Mouse (Mus musculus): ENCODE results near the gene Shank1. TPM values are rescaled to one million over a fixed set of nuclear protein-coding genes. Genes with fewer than 3 reads are reported as not detected.

Gene Shank1
- polyA plus RNA-seq, 1 experiment from 2014 or later: 0.53 TPM

GRCm38 (mm10) chr7:44391831-44392230 is 81.8 kb downstream of the Shank1 start:
- H3K4me1 ChIP-seq (replicated peaks; ENCODE audit: control insufficient read depth, insufficient read depth): no peaks in the 10 kb centered on the region
- 67% methylated on average over 4 of the region's 4 CpGs for WGBS
- H3K4me3 ChIP-seq (ENCODE audit: low read depth, low read length): no peak overlapping the region
- H3K4me2 ChIP-seq (replicated peaks; ENCODE audit: low read depth): no peak overlapping the region
- no peaks in the 10 kb centered on the region for H3K9me3 ChIP-seq (ENCODE audit: control insufficient read depth, low read length)
- H3K9ac ChIP-seq (ENCODE audit: low read length): no peak overlapping the region
- ATAC-seq (ENCODE audit: low FRiP score, low TSS enrichment) (no peak), DNase-seq (ENCODE audit: low spot score) (no peak)
- H3K36me3 ChIP-seq (ENCODE audit: control insufficient read depth, insufficient read depth, low read length): no peaks in the 10 kb centered on the region
- TF ChIP-seq EP300 (optimal IDR thresholded peaks at IDR 0.05) (no peak), CTCF (IDR thresholded peaks at IDR 0.05; ENCODE audit: low read depth) (no peak)
- H3K27me3 ChIP-seq (ENCODE audit: control insufficient read depth, insufficient read depth, low read length): no peaks in the 10 kb centered on the region
- no peak overlapping the region for H3K27ac ChIP-seq (replicated peaks)

- Histone ChIP-seq H3K9ac (ENCODE audit: low read length) (no peak overlapping the region), H3K9me3 (ENCODE audit: control insufficient read depth, low read length) (no peaks in the 10 kb centered on the region), H3K27me3 (ENCODE audit: control insufficient read depth, insufficient read depth, low read length) (no peaks in the 10 kb centered on the region), H3K27ac (replicated peaks) (no peak overlapping the region), H3K4me2 (replicated peaks; ENCODE audit: low read depth) (no peak overlapping the region), H3K36me3 (ENCODE audit: control insufficient read depth, insufficient read depth, low read length) (no peaks in the 10 kb centered on the region), H3K4me3 (ENCODE audit: low read depth, low read length) (no peak overlapping the region), H3K4me1 (replicated peaks; ENCODE audit: control insufficient read depth, insufficient read depth) (no peaks in the 10 kb centered on the region)
- WGBS: 88% methylated on average over 14 of the region's 14 CpGs
- DNase-seq (ENCODE audit: low spot score) (no peak), ATAC-seq (ENCODE audit: low FRiP score, low TSS enrichment) (no peak)
- no peak for TF ChIP-seq EP300 (optimal IDR thresholded peaks at IDR 0.05)
- TF ChIP-seq CTCF (IDR thresholded peaks at IDR 0.05; ENCODE audit: low read depth): no peak
These were observed 82.3 kb downstream of the Shank1 start for GRCm38 (mm10) chr7:44392341-44392740.

GRCm38 (mm10) chr7:44393284-44393683 is 83.2 kb downstream of the Shank1 start:
- Histone ChIP-seq H3K9ac (ENCODE audit: low read length) (no peak overlapping the region), H3K4me1 (replicated peaks; ENCODE audit: control insufficient read depth, insufficient read depth) (no peaks in the 10 kb centered on the region), H3K27me3 (ENCODE audit: control insufficient read depth, insufficient read depth, low read length) (no peaks in the 10 kb centered on the region), H3K36me3 (ENCODE audit: control insufficient read depth, insufficient read depth, low read length) (no peaks in the 10 kb centered on the region), H3K4me3 (ENCODE audit: low read depth, low read length) (no peak overlapping the region), H3K27ac (replicated peaks) (no peak overlapping the region), H3K9me3 (ENCODE audit: control insufficient read depth, low read length) (no peaks in the 10 kb centered on the region), H3K4me2 (replicated peaks; ENCODE audit: low read depth) (no peak overlapping the region)
- 88% methylated on average over 17 of the region's 17 CpGs for WGBS
- DNase-seq (ENCODE audit: low spot score): no peak
- no peak for ATAC-seq (ENCODE audit: low FRiP score, low TSS enrichment)
- TF ChIP-seq EP300 (optimal IDR thresholded peaks at IDR 0.05) (no peak), CTCF (IDR thresholded peaks at IDR 0.05; ENCODE audit: low read depth) (no peak)

- ATAC-seq (ENCODE audit: low FRiP score, low TSS enrichment): peak; percentile 81
- Histone ChIP-seq H3K4me2 (replicated peaks; ENCODE audit: low read depth) (no peak overlapping the region), H3K4me1 (replicated peaks; ENCODE audit: control insufficient read depth, insufficient read depth) (no peaks in the 10 kb centered on the region), H3K4me3 (ENCODE audit: low read depth, low read length) (no peak overlapping the region), H3K9ac (ENCODE audit: low read length) (no peak overlapping the region), H3K27me3 (ENCODE audit: control insufficient read depth, insufficient read depth, low read length) (no peaks in the 10 kb centered on the region), H3K36me3 (ENCODE audit: control insufficient read depth, insufficient read depth, low read length) (no peaks in the 10 kb centered on the region), H3K9me3 (ENCODE audit: control insufficient read depth, low read length) (no peaks in the 10 kb centered on the region), H3K27ac (replicated peaks) (no peak overlapping the region)
- DNase-seq (ENCODE audit: low spot score): peak; percentile 73
- 7% methylated on average over 3 of the region's 3 CpGs for WGBS
- TF ChIP-seq EP300 (optimal IDR thresholded peaks at IDR 0.05) (no peak), CTCF (IDR thresholded peaks at IDR 0.05; ENCODE audit: low read depth) (peak; percentile 79)
These were observed 88.5 kb downstream of the Shank1 start for GRCm38 (mm10) chr7:44398570-44398969.

- H3K4me1 ChIP-seq (replicated peaks; ENCODE audit: control insufficient read depth, insufficient read depth): no peaks in the 10 kb centered on the region
- no peak overlapping the region for H3K4me3 ChIP-seq (ENCODE audit: low read depth, low read length)
- no peaks in the 10 kb centered on the region for H3K9me3 ChIP-seq (ENCODE audit: control insufficient read depth, low read length)
- WGBS: 70% methylated on average over 6 of the region's 6 CpGs
- no peak overlapping the region for H3K27ac ChIP-seq (replicated peaks)
- no peaks in the 10 kb centered on the region for H3K27me3 ChIP-seq (ENCODE audit: control insufficient read depth, insufficient read depth, low read length)
- no peak overlapping the region for H3K9ac ChIP-seq (ENCODE audit: low read length)
- no peak overlapping the region for H3K4me2 ChIP-seq (replicated peaks; ENCODE audit: low read depth)
- DNase-seq (ENCODE audit: low spot score) (no peak), ATAC-seq (ENCODE audit: low FRiP score, low TSS enrichment) (no peak)
- TF ChIP-seq EP300 (optimal IDR thresholded peaks at IDR 0.05): no peak
- no peak for TF ChIP-seq CTCF (IDR thresholded peaks at IDR 0.05; ENCODE audit: low read depth)
- H3K36me3 ChIP-seq (ENCODE audit: control insufficient read depth, insufficient read depth, low read length): no peaks in the 10 kb centered on the region
These were observed 91.6 kb downstream of the Shank1 start for GRCm38 (mm10) chr7:44401673-44402072.

GRCm38 (mm10) chr7:44405346-44406014 is 95.4 kb downstream of the Shank1 start:
- Histone ChIP-seq H3K36me3 (ENCODE audit: control insufficient read depth, insufficient read depth, low read length) (no peaks in the 10 kb centered on the region), H3K9ac (ENCODE audit: low read length) (no peak overlapping the region), H3K27me3 (ENCODE audit: control insufficient read depth, insufficient read depth, low read length) (no peaks in the 10 kb centered on the region), H3K4me2 (replicated peaks; ENCODE audit: low read depth) (peak overlapping the region; percentile 53), H3K27ac (replicated peaks) (no peak overlapping the region), H3K9me3 (ENCODE audit: control insufficient read depth, low read length) (no peaks in the 10 kb centered on the region), H3K4me3 (ENCODE audit: low read depth, low read length) (peak overlapping the region; percentile 30), H3K4me1 (replicated peaks; ENCODE audit: control insufficient read depth, insufficient read depth) (no peaks in the 10 kb centered on the region)
- WGBS: 2% methylated on average over 27 of the region's 27 CpGs
- DNase-seq (ENCODE audit: low spot score) (peak; percentile 79), ATAC-seq (ENCODE audit: low FRiP score, low TSS enrichment) (peak; percentile 94)
- no peak; the same call in 1 of the 2 replicates for TF ChIP-seq CTCF (IDR thresholded peaks at IDR 0.05; ENCODE audit: low read depth)
- no peak for TF ChIP-seq EP300 (optimal IDR thresholded peaks at IDR 0.05)
